Mouse (Mus musculus) lung, postnatal 14 days (tissue): ENCODE data around the gene Snapc5.
A peak's percentile ranks its signal among the peaks of the same experiment; 100 is the strongest.
"Not testable (repeated sequence)": the region's sequence is repeated elsewhere in the genome, so short reads cannot be mapped to it uniquely, and the experiment has no call there.

Source experiments
- DNase-seq: peaks from one replicate; pipeline ENCODE4 v3.0.0; 2021

Snapc5 gene

GRCm38 (mm10) chr9:64178974-64179646, at the start of gene Snapc5:
Gene Snapc5 (plus strand): TSS chr9:64179274.
- peak; percentile 89 for DNase-seq

GRCm38 (mm10) chr9:64131623-64132022, 47.5 kb upstream of the Snapc5 start:
- DNase-seq: no peak

GRCm38 (mm10) chr9:64138896-64139295, 40.2 kb upstream of the Snapc5 start:
- peak; percentile 66 for DNase-seq

GRCm38 (mm10) chr9:64139879-64140278, 39.2 kb upstream of the Snapc5 start:
- no peak for DNase-seq

- DNase-seq: no peak
Measured at GRCm38 (mm10) chr9:64156641-64157040, 22.4 kb upstream of the Snapc5 start.

- no peak for DNase-seq
Measured at GRCm38 (mm10) chr9:64160471-64160870, 18.6 kb upstream of the Snapc5 start.

- DNase-seq: not testable (repeated sequence)
Measured at GRCm38 (mm10) chr9:64169967-64170366, 9.1 kb upstream of the Snapc5 start.

GRCm38 (mm10) chr9:64172145-64172815, 6.8 kb upstream of the Snapc5 start:
- no peak for DNase-seq

- DNase-seq: peak; percentile 86
Measured at GRCm38 (mm10) chr9:64172816-64173665, 6.0 kb upstream of the Snapc5 start, which contains the start of the genes Zwilch and Rpl4. Gene Zwilch (minus strand): TSS chr9:64173104. Gene Rpl4 (plus strand): TSS chr9:64173375.

- no peak for DNase-seq
Measured at GRCm38 (mm10) chr9:64173666-64174220, 5.3 kb upstream of the Snapc5 start.

- no peak for DNase-seq
Measured at GRCm38 (mm10) chr9:64174341-64174740, 4.7 kb upstream of the Snapc5 start.

- no peak for DNase-seq
Measured at GRCm38 (mm10) chr9:64174766-64175165, 4.3 kb upstream of the Snapc5 start.

- DNase-seq: no peak
Measured at GRCm38 (mm10) chr9:64175378-64175777, 3.7 kb upstream of the Snapc5 start.

GRCm38 (mm10) chr9:64178610-64178973, 482 bp upstream of the Snapc5 start:
- DNase-seq: no peak

GRCm38 (mm10) chr9:64183295-64183694, 4.2 kb downstream of the Snapc5 start:
- DNase-seq: not testable (repeated sequence)

- DNase-seq: no peak
Measured at GRCm38 (mm10) chr9:64184166-64184840, 5.2 kb downstream of the Snapc5 start.

- no peak for DNase-seq
Measured at GRCm38 (mm10) chr9:64193879-64194278, 14.8 kb downstream of the Snapc5 start.

GRCm38 (mm10) chr9:64195554-64195953, 16.5 kb downstream of the Snapc5 start:
- no peak for DNase-seq

GRCm38 (mm10) chr9:64197524-64197923, 18.4 kb downstream of the Snapc5 start:
- no peak for DNase-seq

- no peak for DNase-seq
Measured at GRCm38 (mm10) chr9:64198068-64198762, 19.1 kb downstream of the Snapc5 start.

GRCm38 (mm10) chr9:64198763-64199418, 19.8 kb downstream of the Snapc5 start:
- not testable (repeated sequence) for DNase-seq
